Mouse (Mus musculus): Measurements from ENCODE around the gene Celsr1.

DNA sequence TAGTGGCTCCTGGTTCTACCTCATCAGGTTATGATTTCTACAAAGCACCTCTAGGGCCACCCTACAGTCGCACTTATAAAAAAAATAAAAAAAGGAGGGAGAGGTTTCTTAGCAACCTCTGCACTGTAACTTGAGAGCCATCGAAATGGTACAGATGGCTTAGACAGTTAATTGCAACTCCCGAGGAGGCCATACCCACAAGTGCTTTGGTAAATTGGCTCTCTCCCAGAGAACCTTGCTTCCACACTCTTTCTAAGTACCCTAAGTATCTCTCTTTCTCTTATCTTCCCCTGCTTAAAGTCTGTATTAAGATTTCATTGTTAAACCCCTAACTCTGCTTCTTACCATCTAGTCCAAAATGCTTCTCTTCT is 41.5 kb downstream of the Celsr1 start:
- TF ChIP-seq CTCF (IDR thresholded peaks at IDR 0.05; ENCODE audit: insufficient read depth, low read depth, low read length) (no peak), POLR2A (IDR thresholded peaks at IDR 0.05; ENCODE audit: insufficient read depth, low read depth, low read length) (no peak)

Measured in olfactory bulb, adult 2 months (tissue).